Mouse (Mus musculus) brain, embryonic 14.5 days (tissue): ENCODE data around the gene Kcnt1. TPM values are rescaled to one million over a fixed set of nuclear protein-coding genes. Genes with fewer than 3 reads are reported as not detected.

ENCODE experiments used
- DNase-seq: peaks from one replicate; pipeline ENCODE4 v3.0.0-alpha.2; 2011; ENCODE audit warnings: low read depth
- CTCF ChIP-seq: fragments of 200-500 bp; IDR thresholded peaks from 2 replicates; pipeline ENCODE4 v1.5.1; 2012; ENCODE audit warnings: inconsistent platforms, mild to moderate bottlenecking, moderate library complexity, borderline replicate concordance; ENCODE audit not compliant: insufficient read depth, insufficient read length; ENCODE audit errors: extremely low read depth
- POLR2A ChIP-seq: fragments of 200-500 bp; IDR thresholded peaks from 2 replicates; pipeline ENCODE4 v1.6.1; 2012; ENCODE audit warnings: mild to moderate bottlenecking, inconsistent platforms, borderline replicate concordance; ENCODE audit not compliant: poor library complexity, insufficient read depth, insufficient read length, severe bottlenecking; ENCODE audit errors: extremely low read depth
- polyA plus RNA-seq: library from polyadenylated mRNA; depleted of rRNA; stranded (reverse); fragments of >200 nt; gene quantifications from 2 replicates; pipeline ENCODE4 v1.2.3, GENCODE M21; 2012

The Kcnt1 gene
- polyA plus RNA-seq, 1 experiment = 60.1 TPM

- TF ChIP-seq CTCF (peak; percentile 76), POLR2A (no peak)
These were observed 13.2 kb upstream of the Kcnt1 start for GRCm38 (mm10) chr2:25850330-25850729.

GRCm38 (mm10) chr2:25852626-25853025 is 10.9 kb upstream of the Kcnt1 start:
- peak; percentile 15 for DNase-seq

More at GRCm38 (mm10) chr2:25850330-25850729, 13.2 kb upstream of the Kcnt1 start:
- peak; percentile 19 for DNase-seq

GRCm38 (mm10) chr2:25853998-25854397 is 9.5 kb upstream of the Kcnt1 start:
- TF ChIP-seq POLR2A (no peak), CTCF (no peak)

More at GRCm38 (mm10) chr2:25852626-25853025, 10.9 kb upstream of the Kcnt1 start:
- TF ChIP-seq POLR2A (no peak), CTCF (no peak)

GRCm38 (mm10) chr2:25859891-25860290 is 3.6 kb upstream of the Kcnt1 start:
- DNase-seq = no peak
- TF ChIP-seq POLR2A = no peak
- TF ChIP-seq CTCF = no peak

More at GRCm38 (mm10) chr2:25853998-25854397, 9.5 kb upstream of the Kcnt1 start:
- DNase-seq = no peak

- TF ChIP-seq CTCF (no peak), POLR2A (no peak)
- peak; percentile 2 for DNase-seq
These were observed 1.5 kb upstream of the Kcnt1 start for GRCm38 (mm10) chr2:25862038-25862437.

GRCm38 (mm10) chr2:25862696-25863270 is 751 bp upstream of the Kcnt1 start:
- TF ChIP-seq CTCF (no peak), POLR2A (no peak)
- peak; percentile 20 for DNase-seq

- DNase-seq = peak; percentile 18
- TF ChIP-seq POLR2A (no peak), CTCF (no peak)
These were observed 696 bp downstream of the Kcnt1 start for GRCm38 (mm10) chr2:25864230-25864629.

GRCm38 (mm10) chr2:25865412-25865811 is 1.9 kb downstream of the Kcnt1 start:
- TF ChIP-seq CTCF (peak; percentile 25; the same call in 1 of the 2 replicates), POLR2A (no peak)
- peak; percentile 86 for DNase-seq

- TF ChIP-seq POLR2A (no peak), CTCF (no peak)
- no peak for DNase-seq
These were observed 3.1 kb downstream of the Kcnt1 start for GRCm38 (mm10) chr2:25866656-25867055.

GRCm38 (mm10) chr2:25877250-25877735 is 13.8 kb downstream of the Kcnt1 start:
- no peak for TF ChIP-seq CTCF
- no peak for TF ChIP-seq POLR2A

GRCm38 (mm10) chr2:25877736-25878268 is 14.3 kb downstream of the Kcnt1 start:
- 0 out of 2 replicates have a peak, but pooled peaks have one; percentile 13 for TF ChIP-seq POLR2A
- TF ChIP-seq CTCF = no peak
- DNase-seq = peak; percentile 47

More at GRCm38 (mm10) chr2:25877250-25877735, 13.8 kb downstream of the Kcnt1 start:
- no peak for DNase-seq
